Mouse (Mus musculus) subcutaneous adipose tissue, adult 2 months (tissue): Measurements from ENCODE around the gene 3110009E18Rik. TPM values are rescaled to one million over a fixed set of nuclear protein-coding genes. Genes with fewer than 3 reads are reported as not detected.

Experiments used
- polyA plus RNA-seq: library from polyadenylated mRNA; depleted of rRNA; stranded (reverse); fragments of >200 nt; gene quantifications from 2 replicates; pipeline ENCODE4 v1.2.3, GENCODE M21; 2012; ENCODE audit warnings: low replicate concordance; rRNA removed

Gene 3110009E18Rik
- 3.0 and 3.3 TPM in 2 replicates for polyA plus RNA-seq

DNA sequence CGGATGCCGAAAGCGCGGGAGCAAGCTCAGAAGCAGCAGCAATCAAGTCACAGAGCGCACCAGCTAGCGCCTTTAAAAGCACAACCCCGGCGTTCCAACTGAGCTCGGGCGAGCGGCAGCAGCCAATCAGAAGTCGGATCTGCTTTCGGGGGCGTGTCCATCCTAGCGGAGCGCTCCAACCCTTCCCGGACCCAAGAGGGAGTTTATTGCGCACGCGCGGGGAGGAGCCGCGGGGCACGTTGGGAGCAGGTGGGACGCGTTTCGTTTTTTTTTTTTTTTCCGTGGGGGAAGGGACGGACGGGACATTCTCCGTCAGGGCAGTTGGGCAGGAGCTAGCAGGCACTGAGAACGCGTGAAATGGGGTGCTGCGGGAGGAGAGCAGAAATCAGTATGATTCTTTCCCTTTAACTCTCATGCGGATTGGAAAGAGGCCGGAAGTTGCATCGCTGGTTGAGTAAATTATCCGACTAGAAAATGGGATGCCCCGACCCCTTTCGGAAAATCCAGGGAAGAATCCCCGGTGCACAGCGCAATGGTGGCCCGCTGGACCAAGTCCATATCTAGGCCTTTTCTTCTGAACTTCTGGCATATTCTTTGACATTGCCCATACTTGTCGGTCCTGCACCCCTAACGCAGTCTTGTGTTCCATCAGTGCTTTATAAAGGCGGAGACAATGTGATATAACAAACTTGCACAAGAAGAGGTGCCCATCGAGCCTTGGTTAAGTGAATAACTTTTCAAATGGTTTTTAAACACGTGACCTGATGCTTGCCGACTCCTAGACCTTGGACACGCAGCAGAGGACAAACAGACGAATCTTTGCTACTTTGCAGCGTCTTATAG lies at the start of gene 3110009E18Rik, which contains the start of gene Dbi:
Gene 3110009E18Rik (plus strand): TSS at position 219 of the 843 bp plus-strand sequence.
Gene Dbi (minus strand): TSS at position 110 of the 843 bp plus-strand sequence.

DNA sequence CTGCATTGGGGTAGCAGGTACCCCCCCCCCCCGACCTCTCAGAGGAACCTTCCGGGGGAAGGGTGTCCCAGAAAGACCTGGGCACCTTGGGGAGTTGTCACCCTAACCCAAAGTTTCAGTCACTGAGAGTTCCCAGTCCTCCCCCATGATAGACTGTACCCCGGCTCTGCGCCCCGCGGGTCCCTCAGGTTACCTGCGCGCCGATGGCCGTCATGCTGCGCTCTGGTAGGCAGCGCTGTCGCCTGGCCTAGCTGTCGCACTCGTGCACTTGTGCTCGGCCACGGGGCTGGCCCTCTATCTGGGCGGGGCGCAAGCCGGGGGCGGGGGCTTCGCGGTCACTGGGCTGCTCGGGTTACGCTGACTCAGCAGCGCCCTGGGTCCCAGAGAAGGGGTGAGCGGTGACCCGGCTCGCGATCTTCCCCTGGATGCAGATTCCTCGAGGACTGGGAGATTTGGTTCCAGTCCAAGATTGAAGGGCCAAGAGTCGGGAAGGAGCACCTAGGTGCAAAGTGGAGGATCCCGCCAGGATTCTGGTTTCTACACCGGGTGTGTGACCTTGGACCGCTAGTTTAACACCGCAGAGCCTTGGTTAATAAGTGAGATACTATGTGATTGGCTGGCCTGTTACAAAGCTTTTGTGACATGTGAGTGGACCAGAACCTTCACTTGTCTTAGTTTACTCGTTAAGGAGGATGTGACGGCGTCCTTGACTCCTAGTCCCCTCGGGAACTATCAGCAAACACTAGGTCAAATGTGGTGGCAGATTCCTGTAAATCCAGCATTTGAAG lies 47.3 kb upstream of the 3110009E18Rik start, which contains the start of gene Tmem37:
Gene Tmem37 (minus strand): TSS at position 556 of the 788 bp plus-strand sequence.

Other genes with a start within 250 kb of the 3110009E18Rik start
- 8.0 and 9.8 TPM in 2 replicates for gene Tmem177, start 208.0 kb upstream of the 3110009E18Rik start, polyA plus RNA-seq
- gene Cfap221, start 124.0 kb upstream of the 3110009E18Rik start, polyA plus RNA-seq: 0.14 and 0.73 TPM in 2 replicates
- 3.4 and 12.6 TPM in 2 replicates for gene Sctr, start 114.3 kb upstream of the 3110009E18Rik start, polyA plus RNA-seq
- gene Tmem37, start 47.1 kb upstream of the 3110009E18Rik start, polyA plus RNA-seq: 19.8 and 54.8 TPM in 2 replicates
- 1,107 and 3,995 TPM in 2 replicates for gene Dbi, start 109 bp upstream of the 3110009E18Rik start, polyA plus RNA-seq
- gene Steap3, start 151.5 kb downstream of the 3110009E18Rik start, polyA plus RNA-seq: 188 and 249 TPM in 2 replicates
- 0.26 TPM in 1 of 2 replicates, not detected in the other for gene C1ql2, start 219.4 kb downstream of the 3110009E18Rik start, polyA plus RNA-seq